Mouse (Mus musculus) heart, postnatal 0 days (tissue): ENCODE results near the gene Tspan18.

Source experiments
- CTCF ChIP-seq: IDR thresholded peaks from 2 replicates; pipeline ENCODE4 v1.5.1; 2016; ENCODE audit warnings: antibody characterized with exemption, control low read depth, low read depth
- EP300 ChIP-seq: IDR thresholded peaks from 2 replicates; pipeline ENCODE4 v1.6.1; 2016; ENCODE audit warnings: antibody characterized with exemption, low read depth

- TF ChIP-seq CTCF: no peak
- no peak for TF ChIP-seq EP300
Measured at GRCm38 (mm10) chr2:93243439-93244089, 90.7 kb downstream of the Tspan18 start.
